Mouse (Mus musculus): ENCODE measurements around the gene Wfdc6a. TPM values are rescaled to one million over a fixed set of nuclear protein-coding genes. Genes with fewer than 3 reads are reported as not detected.

Wfdc6a gene
- polyA plus RNA-seq, 1 experiment from 2014 or later = 2.3 TPM

Other genes starting within 250 kb of the Wfdc6a start
- 0.58 and 1.8 TPM in 2 replicates for gene Slpi, start 196.4 kb downstream of the Wfdc6a start, polyA plus RNA-seq (2014; fragmentation: Nextera tagmentation; extraction: Ambion mirVana)
- 0.14 and 6.6 TPM in 2 replicates for gene Rbpjl, start 182.3 kb downstream of the Wfdc6a start, polyA plus RNA-seq (2014; fragmentation: Nextera tagmentation; extraction: Ambion mirVana)
- 1.1 and 2.0 TPM in 2 replicates for gene Matn4, start 180.3 kb downstream of the Wfdc6a start, polyA plus RNA-seq (2014; fragmentation: Nextera tagmentation; extraction: Ambion mirVana)
- gene Sdc4, start 141.6 kb downstream of the Wfdc6a start, polyA plus RNA-seq (2014; fragmentation: Nextera tagmentation; extraction: Ambion mirVana) = 104 and 120 TPM in 2 replicates
- gene Sys1, start 128.5 kb downstream of the Wfdc6a start, polyA plus RNA-seq (2014; fragmentation: Nextera tagmentation; extraction: Ambion mirVana) = 65.0 and 67.6 TPM in 2 replicates
- 7.0 and 19.1 TPM in 2 replicates for gene Gm20458, start 124.5 kb downstream of the Wfdc6a start, polyA plus RNA-seq (2014; fragmentation: Nextera tagmentation; extraction: Ambion mirVana)
- gene Trp53tg5, start 111.7 kb downstream of the Wfdc6a start, polyA plus RNA-seq (2014; fragmentation: Nextera tagmentation; extraction: Ambion mirVana) = not detected in 2 replicates
- 8.8 and 17.9 TPM in 2 replicates for gene Dbndd2, start 99.3 kb downstream of the Wfdc6a start, polyA plus RNA-seq (2014; fragmentation: Nextera tagmentation; extraction: Ambion mirVana)
- gene Pigt, start 87.9 kb downstream of the Wfdc6a start, polyA plus RNA-seq (2014; fragmentation: Nextera tagmentation; extraction: Ambion mirVana) = 83.0 and 86.0 TPM in 2 replicates
- gene Wfdc2, start 23.0 kb downstream of the Wfdc6a start, polyA plus RNA-seq (2014; fragmentation: Nextera tagmentation; extraction: Ambion mirVana) = 241 and 274 TPM in 2 replicates
- gene Spint3, start 12.0 kb downstream of the Wfdc6a start, polyA plus RNA-seq (2014; fragmentation: Nextera tagmentation; extraction: Ambion mirVana) = not detected in 2 replicates
- not detected in 2 replicates for gene Eppin, start 8.1 kb upstream of the Wfdc6a start, polyA plus RNA-seq (2014; fragmentation: Nextera tagmentation; extraction: Ambion mirVana)
- not detected in 2 replicates for gene Wfdc6b, start 28.1 kb upstream of the Wfdc6a start, polyA plus RNA-seq (2014; fragmentation: Nextera tagmentation; extraction: Ambion mirVana)
- gene Wfdc8, start 28.2 kb upstream of the Wfdc6a start, polyA plus RNA-seq (2014; fragmentation: Nextera tagmentation; extraction: Ambion mirVana) = not detected in 2 replicates
- gene Wfdc16, start 53.3 kb upstream of the Wfdc6a start, polyA plus RNA-seq (2014; fragmentation: Nextera tagmentation; extraction: Ambion mirVana) = not detected in 2 replicates
- gene Wfdc10, start 70.6 kb upstream of the Wfdc6a start, polyA plus RNA-seq (2014; fragmentation: Nextera tagmentation; extraction: Ambion mirVana) = 0.64 and 1.3 TPM in 2 replicates
- not detected in 2 replicates for gene Wfdc9, start 71.1 kb upstream of the Wfdc6a start, polyA plus RNA-seq (2014; fragmentation: Nextera tagmentation; extraction: Ambion mirVana)
- not detected in 2 replicates for gene Wfdc11, start 88.6 kb upstream of the Wfdc6a start, polyA plus RNA-seq (2014; fragmentation: Nextera tagmentation; extraction: Ambion mirVana)
- gene Wfdc13, start 99.7 kb upstream of the Wfdc6a start, polyA plus RNA-seq (2014; fragmentation: Nextera tagmentation; extraction: Ambion mirVana) = 2.4 and 2.5 TPM in 2 replicates
- gene Spint4, start 113.1 kb upstream of the Wfdc6a start, polyA plus RNA-seq (2014; fragmentation: Nextera tagmentation; extraction: Ambion mirVana) = not detected in 2 replicates
- not detected in 2 replicates for gene Spint5, start 129.9 kb upstream of the Wfdc6a start, polyA plus RNA-seq (2014; fragmentation: Nextera tagmentation; extraction: Ambion mirVana)
- gene Wfdc3, start 160.5 kb upstream of the Wfdc6a start, polyA plus RNA-seq (2014; fragmentation: Nextera tagmentation; extraction: Ambion mirVana) = 0.78 and 0.95 TPM in 2 replicates
- gene Dnttip1, start 160.5 kb upstream of the Wfdc6a start, polyA plus RNA-seq (2014; fragmentation: Nextera tagmentation; extraction: Ambion mirVana) = 64.0 and 69.8 TPM in 2 replicates
- 396 and 433 TPM in 2 replicates for gene Ube2c, start 184.5 kb upstream of the Wfdc6a start, polyA plus RNA-seq (2014; fragmentation: Nextera tagmentation; extraction: Ambion mirVana)
- 1.1 and 2.1 TPM in 2 replicates for gene Tnnc2, start 194.5 kb upstream of the Wfdc6a start, polyA plus RNA-seq (2014; fragmentation: Nextera tagmentation; extraction: Ambion mirVana)
- 24.4 and 29.5 TPM in 2 replicates for gene Snx21, start 200.4 kb upstream of the Wfdc6a start, polyA plus RNA-seq (2014; fragmentation: Nextera tagmentation; extraction: Ambion mirVana)
- gene Acot8, start 219.4 kb upstream of the Wfdc6a start, polyA plus RNA-seq (2014; fragmentation: Nextera tagmentation; extraction: Ambion mirVana) = 18.8 and 19.2 TPM in 2 replicates
- gene Zswim3, start 219.7 kb upstream of the Wfdc6a start, polyA plus RNA-seq (2014; fragmentation: Nextera tagmentation; extraction: Ambion mirVana) = 9.0 and 9.2 TPM in 2 replicates
- 16.0 and 17.6 TPM in 2 replicates for gene Zswim1, start 237.2 kb upstream of the Wfdc6a start, polyA plus RNA-seq (2014; fragmentation: Nextera tagmentation; extraction: Ambion mirVana)
- not detected in 2 replicates for gene Spata25, start 243.1 kb upstream of the Wfdc6a start, polyA plus RNA-seq (2014; fragmentation: Nextera tagmentation; extraction: Ambion mirVana)
- 130 and 134 TPM in 2 replicates for gene Ctsa, start 247.4 kb upstream of the Wfdc6a start, polyA plus RNA-seq (2014; fragmentation: Nextera tagmentation; extraction: Ambion mirVana)
- gene Neurl2, start 248.0 kb upstream of the Wfdc6a start, polyA plus RNA-seq (2014; fragmentation: Nextera tagmentation; extraction: Ambion mirVana) = 6.3 and 8.3 TPM in 2 replicates

Data from stomach, embryonic 14.5 days (tissue).